In genomic region chr16:43355776-43356645, GRCm38 (mm10) we compare ENCODE assay signal across 22 mouse cellular contexts.
DNase-seq lines count a peak whose midpoint lies in the region; ATAC-seq lines count a peak whose summit lies in the region.
"Had no signal": no experiment of that assay in that cellular context is flagged by ENCODE, and none has a peak within 500 bp of the region (broad histone marks: within the 10 kb centered on the region; RNA-seq: fewer than 3 reads in every experiment).

No protein-coding gene starts in this region.

- H3K27me3 ChIP-seq in embryonic facial prominence, embryonic 10.5 days (replicated peaks; ENCODE audit: low read depth, poor library complexity, severe bottlenecking), result no peaks in the 10 kb centered on the region
- no peaks in the 10 kb centered on the region for H3K27me3 ChIP-seq in limb, embryonic 12.5 days
- H3K27me3 ChIP-seq: CH12.LX; embryonic facial prominence, embryonic 13.5 days; forebrain, embryonic 13.5 days; Patski had no signal

- H3K4me2 ChIP-seq in limb, embryonic 12.5 days, result no peak overlapping the region
- H3K4me2 ChIP-seq: embryonic facial prominence, embryonic 13.5 days; forebrain, embryonic 13.5 days; heart, embryonic 11.5 days; hindbrain, embryonic 14.5 days had no signal

- H3K4me3 ChIP-seq in embryonic facial prominence, embryonic 10.5 days, result no peak overlapping the region
- no peak overlapping the region for H3K4me3 ChIP-seq in limb, embryonic 12.5 days (replicated peaks)
- H3K4me3 ChIP-seq: embryonic facial prominence, embryonic 13.5 days; forebrain, embryonic 13.5 days; gastrocnemius, adult 2 months; hindbrain, embryonic 10.5 days had no signal

- no peaks in the 10 kb centered on the region for H3K36me3 ChIP-seq in embryonic facial prominence, embryonic 10.5 days (replicated peaks)
- no peaks in the 10 kb centered on the region for H3K36me3 ChIP-seq in limb, embryonic 12.5 days
- H3K36me3 ChIP-seq: embryonic facial prominence, embryonic 13.5 days; hindbrain, embryonic 10.5 days had no signal

- H3K27ac ChIP-seq in embryonic facial prominence, embryonic 10.5 days (replicated peaks), result no peak overlapping the region; the same call in 1 of the 2 replicates
- H3K27ac ChIP-seq in limb, embryonic 12.5 days, result 0 out of 2 replicates have a peak overlapping the region, but pooled peaks have one; percentile 36
- H3K27ac ChIP-seq: embryonic facial prominence, embryonic 13.5 days; forebrain, embryonic 13.5 days; gastrocnemius, adult 2 months; hindbrain, embryonic 10.5 days; hindbrain, embryonic 14.5 days had no signal

- peaks cover 15% of the 10 kb centered on the region for H3K4me1 ChIP-seq in embryonic facial prominence, embryonic 10.5 days
- H3K4me1 ChIP-seq in limb, embryonic 12.5 days (replicated peaks), result peaks cover 5% of the 10 kb centered on the region
- H3K4me1 ChIP-seq: forebrain, embryonic 13.5 days; hindbrain, embryonic 10.5 days had no signal

- no peak overlapping the region for H3K9ac ChIP-seq in limb, embryonic 12.5 days (replicated peaks)
- H3K9ac ChIP-seq: embryonic facial prominence, embryonic 13.5 days; forebrain, embryonic 13.5 days; forebrain, postnatal 0 days; hindbrain, embryonic 14.5 days had no signal

- peak; percentile 63; the same call in 1 of the 2 replicates for ATAC-seq in limb, embryonic 12.5 days (ENCODE audit: insufficient number of reproducible peaks, insufficient read depth, low FRiP score, low TSS enrichment, low read depth)
- no peak for ATAC-seq in activated CD4-positive, CD25-positive, alpha-beta regulatory T cell, adult 4 months
- ATAC-seq: forebrain, embryonic 13.5 days; forebrain, postnatal 0 days; intestine, embryonic 16.5 days; Patski had no signal

- no peaks in the 10 kb centered on the region for H3K9me3 ChIP-seq in embryonic facial prominence, embryonic 10.5 days
- no peaks in the 10 kb centered on the region for H3K9me3 ChIP-seq in limb, embryonic 12.5 days
- H3K9me3 ChIP-seq: embryonic facial prominence, embryonic 13.5 days; forebrain, embryonic 13.5 days; hindbrain, embryonic 10.5 days had no signal

- peak; percentile 51 for DNase-seq in heart, adult 11 months
- DNase-seq in heart, adult 9 months (ENCODE audit: low spot score in 2 of 2), result no peak
- peak; percentile 42 for DNase-seq in embryonic facial prominence, embryonic 10.5 days (ENCODE audit: low spot score)
- DNase-seq in forelimb bud, embryonic 11.5 days (ENCODE audit: low read depth, low spot score), result peak; percentile 61
- no peak for DNase-seq in left cerebral cortex, adult 11 months (ENCODE audit: low spot score)
- DNase-seq: adrenal gland, postnatal 10 days; cerebellum, adult 11 months; cerebellum, adult 9-11 months; embryo, embryonic 11 days; forebrain, postnatal 0 days; gastrocnemius, adult 2 months; gastrocnemius, postnatal 25 days had no signal

- WGBS in embryonic facial prominence, embryonic 10.5 days, result 67% methylated on average over 9 of the region's 9 CpGs
- WGBS in limb, embryonic 12.5 days, result 48% methylated on average over 9 of the region's 9 CpGs

Comparison
In these comparisons a context has a peak if more than half of its experiments do, and no peak if none do; other contexts are left out.
1. DNase-seq: peak in heart, adult 11 months (single experiment), embryonic facial prominence, embryonic 10.5 days (single experiment) and forelimb bud, embryonic 11.5 days (single experiment); none in heart, adult 9 months (0 of 2) and left cerebral cortex, adult 11 months (single experiment).